Mouse (Mus musculus) adrenal gland (tissue): ENCODE data around the gene Afap1l2.

Experiments
- intact Hi-C: fragments of 180-260 bp; cut with DNase I; formaldehyde crosslinking; loops from one replicate; pipeline ENCODE4 v1.15.1; 2025

The Afap1l2 gene

GRCm38 (mm10) chr19:56976962-56977948, 30.8 kb downstream of the Afap1l2 start:
- intact Hi-C loops, result no loop called here

DNA sequence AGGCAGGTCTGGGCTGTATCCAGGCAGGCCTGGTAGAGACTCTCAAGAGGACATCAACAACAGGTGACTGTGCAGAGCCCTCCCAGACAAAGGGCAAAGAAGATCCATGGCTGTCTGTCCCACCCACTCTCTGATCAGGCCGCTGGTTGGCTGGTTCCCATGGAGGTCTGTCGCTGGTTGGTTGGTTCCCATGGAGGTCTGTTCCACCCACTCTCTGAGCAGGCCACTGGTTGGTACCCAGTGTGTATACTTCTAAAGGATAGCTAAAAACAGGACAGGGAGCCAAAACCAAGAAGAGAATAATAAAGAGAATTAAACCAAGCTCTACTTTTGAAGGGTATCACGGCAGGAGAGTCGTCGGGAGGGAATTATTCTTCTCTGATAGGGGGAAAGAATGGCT, 31.5 kb downstream of the Afap1l2 start:
- intact Hi-C loops, result no loop called here

- intact Hi-C loops, result no loop called here
Measured at GRCm38 (mm10) chr19:56975502-56975901, 32.5 kb downstream of the Afap1l2 start.

DNA sequence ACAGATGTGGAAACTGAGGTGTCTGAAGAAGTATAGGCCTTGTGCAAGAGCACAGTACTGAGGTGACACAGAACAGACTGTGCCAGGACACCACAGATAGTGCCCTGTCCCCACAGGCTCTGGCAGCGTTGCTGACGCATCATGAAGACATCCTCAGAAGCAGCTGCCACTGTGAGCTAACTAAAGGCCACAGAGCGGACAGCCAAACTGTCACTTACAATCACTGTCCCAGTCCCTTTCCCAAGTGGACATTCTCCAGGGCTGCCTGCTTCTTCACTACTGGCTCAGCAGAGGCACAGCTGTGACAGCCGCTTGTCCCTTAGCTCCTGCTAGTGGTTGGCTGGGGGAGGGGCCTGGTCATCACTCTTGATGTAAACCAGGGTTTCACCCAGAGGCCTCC, 33.9 kb downstream of the Afap1l2 start:
- intact Hi-C loops, result no loop called here

- intact Hi-C loops, result no loop called here
Measured at GRCm38 (mm10) chr19:56972768-56973167, 35.3 kb downstream of the Afap1l2 start.

GRCm38 (mm10) chr19:56971347-56971746, 36.7 kb downstream of the Afap1l2 start:
- intact Hi-C loops, result no loop called here

DNA sequence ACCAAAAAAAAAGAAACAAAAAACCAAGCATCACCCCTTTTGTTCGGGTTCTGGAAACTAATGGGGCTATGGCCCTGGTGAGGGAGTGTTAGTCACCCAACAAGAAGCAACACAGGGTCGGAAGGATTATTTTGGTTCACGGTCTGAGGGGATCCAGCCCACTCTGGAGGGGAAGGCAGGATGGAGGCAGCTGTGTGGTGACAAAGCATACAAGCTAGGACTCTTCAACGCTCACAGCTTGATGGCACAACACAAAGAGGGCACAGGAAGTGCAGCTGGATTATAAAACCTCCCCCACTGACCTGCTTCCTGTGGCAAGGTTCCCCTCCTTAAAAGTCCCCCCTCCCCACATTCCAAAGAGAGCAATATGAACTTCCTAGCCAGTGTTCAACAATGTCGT, 44.2 kb downstream of the Afap1l2 start:
- intact Hi-C loops, result no loop called here

GRCm38 (mm10) chr19:56959601-56960000, 48.4 kb downstream of the Afap1l2 start:
- intact Hi-C loops, result no loop called here

DNA sequence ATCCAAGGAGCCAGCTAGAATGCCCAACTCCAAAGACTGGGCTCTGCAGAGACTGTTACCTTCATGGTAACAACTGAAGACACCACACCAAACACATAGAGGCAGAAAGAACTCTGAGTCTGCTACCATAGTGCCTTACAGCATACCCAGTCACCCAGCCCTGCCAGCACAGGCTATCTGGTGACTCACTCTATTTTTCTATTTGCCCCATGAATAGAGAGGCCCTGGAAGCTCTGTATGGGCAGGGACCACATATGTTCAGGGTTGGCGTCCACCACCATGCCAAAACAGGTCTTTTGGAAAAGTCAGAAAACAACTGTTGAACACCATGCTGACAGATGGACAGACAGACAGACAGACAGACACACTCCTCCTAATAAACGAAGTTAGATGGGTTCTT, 49.0 kb downstream of the Afap1l2 start:
- intact Hi-C loops, result no loop called here

DNA sequence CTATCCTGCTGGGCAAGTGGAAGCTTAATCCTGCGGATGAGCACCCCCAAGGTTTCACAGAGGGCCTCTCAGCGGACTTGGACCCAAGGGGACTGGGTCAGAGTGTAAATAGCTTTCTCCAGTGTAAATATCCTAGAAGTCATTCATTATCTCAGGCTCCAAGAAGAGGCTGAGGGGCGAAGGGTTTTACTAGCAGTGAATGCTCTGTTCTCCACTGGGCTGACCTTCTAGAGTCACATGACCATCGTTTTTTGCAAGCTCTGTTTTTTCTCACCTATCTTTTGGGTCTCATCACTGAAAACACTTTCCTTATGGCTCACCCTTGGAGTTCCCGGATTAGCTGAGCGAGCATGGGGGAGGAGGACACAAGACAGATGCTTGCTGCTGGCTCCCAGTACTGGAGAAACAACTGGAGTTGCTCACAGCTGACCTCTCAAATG, 49.4 kb downstream of the Afap1l2 start:
- intact Hi-C loops, result no loop called here

- intact Hi-C loops, result no loop called here
Measured at GRCm38 (mm10) chr19:56958011-56958410, 50.0 kb downstream of the Afap1l2 start.

GRCm38 (mm10) chr19:56955568-56956513, 52.2 kb downstream of the Afap1l2 start:
- intact Hi-C loops, result no loop called here

GRCm38 (mm10) chr19:56954857-56955256, 53.2 kb downstream of the Afap1l2 start:
- intact Hi-C loops, result no loop called here

DNA sequence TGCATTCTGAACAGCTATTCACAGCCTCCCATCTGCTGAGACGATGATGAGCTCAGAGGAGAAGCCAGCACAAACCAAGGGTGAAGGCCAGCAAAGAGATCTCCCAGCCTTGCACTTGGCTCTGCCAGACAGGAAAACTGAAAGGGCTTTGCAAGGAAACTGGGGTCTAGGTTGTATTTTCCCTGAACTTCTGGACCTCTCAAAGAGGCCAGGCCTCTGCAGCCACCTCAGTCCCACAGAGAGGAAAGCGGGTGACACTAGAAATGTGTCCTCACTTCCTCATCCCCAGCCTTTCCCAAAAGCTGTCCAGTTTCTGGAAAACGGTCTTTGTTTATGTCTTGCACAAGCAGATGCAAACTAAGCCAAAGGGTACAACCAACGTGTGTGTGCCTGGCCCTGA, 54.2 kb downstream of the Afap1l2 start:
- intact Hi-C loops, result no loop called here

DNA sequence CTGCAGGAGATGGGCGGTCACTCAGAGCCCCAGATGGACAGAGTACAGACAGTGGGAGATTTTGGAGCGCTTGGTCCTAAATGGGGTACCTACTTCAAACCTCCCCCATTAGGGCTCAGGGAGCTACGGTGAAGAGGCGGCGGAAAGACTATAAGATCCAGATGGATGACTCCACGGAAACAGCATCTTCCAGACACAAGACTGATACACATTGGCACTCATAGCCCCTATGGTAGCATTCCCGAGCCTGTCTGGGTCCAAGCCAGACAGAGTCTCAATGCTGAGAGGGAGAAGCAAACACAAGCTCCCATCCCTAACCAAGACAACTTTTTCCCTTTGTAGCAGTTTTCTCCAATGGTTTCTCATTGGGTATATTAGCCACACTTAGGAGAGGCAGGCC, 57.2 kb downstream of the Afap1l2 start:
- intact Hi-C loops, result no loop called here

DNA sequence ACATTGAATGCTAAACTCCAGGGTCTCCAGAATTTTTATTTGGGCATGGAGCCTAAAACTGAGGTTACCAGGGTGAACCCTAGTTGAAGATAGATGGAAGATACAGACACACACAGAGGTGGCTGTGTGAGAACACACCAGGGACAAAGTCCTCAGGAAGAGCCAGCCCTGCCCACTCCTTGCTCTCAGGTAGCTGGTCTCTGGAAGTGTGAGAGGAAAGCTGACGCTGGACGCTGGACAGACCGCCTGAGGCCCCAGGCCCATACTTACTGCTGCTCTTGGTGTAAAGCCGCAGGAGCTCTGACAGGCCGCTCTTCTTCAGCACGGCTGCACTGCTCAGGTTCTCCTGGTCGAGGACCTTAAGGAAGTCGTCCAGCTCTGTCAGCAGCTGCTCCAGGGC, 58.2 kb downstream of the Afap1l2 start:
- intact Hi-C loops, result no loop called here

DNA sequence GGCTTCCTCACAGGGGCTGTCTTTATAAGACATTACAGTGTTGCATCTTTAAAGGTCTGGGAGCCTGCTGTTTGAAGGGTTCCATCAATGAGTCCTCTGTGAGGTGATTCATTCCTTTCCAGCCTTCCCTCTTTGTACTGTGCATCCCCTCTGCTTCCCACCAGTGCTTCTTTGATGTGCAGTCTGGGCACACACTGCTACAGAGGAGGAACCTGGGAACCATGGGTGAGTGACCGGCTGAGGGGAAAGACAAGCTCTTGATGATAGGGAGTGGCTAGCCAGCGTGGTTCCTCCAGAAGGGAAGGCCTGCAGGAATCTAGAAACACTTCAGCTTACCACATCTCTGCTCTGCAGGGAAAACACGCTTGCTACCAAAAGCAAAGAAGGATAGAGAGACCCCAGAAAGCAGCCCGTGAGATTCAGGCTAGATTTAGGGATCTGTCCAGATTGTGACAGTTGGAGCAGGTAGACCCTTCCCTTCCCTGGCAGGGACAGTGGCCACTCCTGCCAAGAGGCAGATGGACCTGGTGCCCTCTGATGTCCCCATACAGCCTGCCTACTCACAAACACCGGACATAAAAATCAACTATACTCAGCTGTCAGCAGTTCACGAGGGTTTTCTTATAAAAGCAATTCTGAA, 59.9 kb downstream of the Afap1l2 start:
- intact Hi-C loops, result no loop called here

DNA sequence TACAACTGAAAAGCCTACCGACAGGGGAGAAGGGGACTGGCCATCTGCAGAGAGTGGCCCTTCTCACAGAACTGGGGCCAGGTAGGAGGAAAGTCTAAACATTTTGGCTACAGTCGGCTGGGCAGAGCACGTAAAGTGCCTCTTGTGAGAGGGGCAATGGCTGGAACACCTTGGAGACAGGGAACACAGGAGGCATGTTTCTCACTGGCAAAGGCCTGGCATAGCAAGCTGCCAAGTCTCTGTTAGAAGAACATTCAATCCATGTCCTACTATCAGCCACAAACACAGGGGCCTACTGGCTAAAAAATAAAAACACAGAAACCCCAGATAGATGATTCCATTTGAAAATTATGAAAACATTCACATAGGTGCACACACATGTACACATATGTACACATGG, 61.3 kb downstream of the Afap1l2 start:
- intact Hi-C loops, result no loop called here

DNA sequence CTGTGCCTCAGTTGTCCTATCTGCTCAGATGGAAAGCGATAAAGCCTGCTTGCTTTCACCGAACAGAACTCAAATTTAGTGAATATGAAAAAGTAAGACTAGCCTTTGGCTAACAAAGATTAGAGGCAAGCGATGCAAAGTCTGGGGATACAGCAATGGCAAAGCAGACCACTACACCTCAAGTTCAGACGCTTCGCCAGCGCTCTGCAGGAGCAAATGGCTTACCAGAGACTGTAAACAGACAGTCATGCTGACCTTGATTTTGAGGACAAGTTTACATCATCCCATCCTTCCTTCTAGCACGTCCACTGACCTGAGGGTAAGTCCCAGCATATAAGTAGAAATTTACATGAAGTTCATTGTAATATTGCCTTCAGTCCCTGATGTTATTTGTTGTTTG, 61.8 kb downstream of the Afap1l2 start:
- intact Hi-C loops, result no loop called here

GRCm38 (mm10) chr19:56945621-56946020, 62.4 kb downstream of the Afap1l2 start:
- intact Hi-C loops, result no loop called here

- intact Hi-C loops, result no loop called here
Measured at GRCm38 (mm10) chr19:56944826-56945225, 63.2 kb downstream of the Afap1l2 start.
